Mouse (Mus musculus): ENCODE data around the gene Bcl2l11.

- TF ChIP-seq CTCF (IDR thresholded peaks at IDR 0.05; ENCODE audit: extremely low read depth, insufficient read depth, low read length): no peak
- no peak for TF ChIP-seq POLR2A (IDR thresholded peaks at IDR 0.05; ENCODE audit: extremely low read depth, insufficient read depth, low read length)
These were observed 783 bp downstream of the Bcl2l11 start for GRCm38 (mm10) chr2:128126591-128127051.

All from cortical plate, adult 2 months (tissue).